12 mouse cellular contexts compared by ENCODE assay signal in genomic region chr16:23953959-23954260, GRCm38 (mm10). TPM values are rescaled to one million over a fixed set of nuclear protein-coding genes. Genes with fewer than 3 reads are reported as not detected.
"Had no signal": no experiment of that assay in that cellular context is flagged by ENCODE, and none has a peak within 500 bp of the region (broad histone marks: within the 10 kb centered on the region; RNA-seq: fewer than 3 reads in every experiment).

No protein-coding gene starts in this region.

- H3K27ac ChIP-seq: limb, embryonic 12.5 days; liver, embryonic 13.5 days; midbrain, embryonic 12.5 days; stomach, postnatal 0 days had no signal

- H3K36me3 ChIP-seq: limb, embryonic 12.5 days; liver, embryonic 13.5 days; midbrain, embryonic 12.5 days had no signal

- H3K9ac ChIP-seq: limb, embryonic 12.5 days; liver, embryonic 13.5 days; liver, postnatal 0 days; midbrain, embryonic 12.5 days had no signal

- H3K4me3 ChIP-seq: layer of hippocampus, adult 2 months; limb, embryonic 12.5 days; liver, embryonic 13.5 days; midbrain, embryonic 12.5 days had no signal

- DNase-seq: liver, embryonic 13.5 days had no signal

- H3K4me2 ChIP-seq: limb, embryonic 12.5 days; liver, embryonic 13.5 days; midbrain, embryonic 12.5 days had no signal

- H3K4me1 ChIP-seq: limb, embryonic 12.5 days; liver, embryonic 13.5 days; midbrain, embryonic 12.5 days had no signal

- H3K9me3 ChIP-seq: limb, embryonic 12.5 days; liver, embryonic 13.5 days; midbrain, embryonic 12.5 days had no signal

- ATAC-seq: liver, postnatal 0 days had no signal

- H3K27me3 ChIP-seq: limb, embryonic 12.5 days; liver, embryonic 13.5 days; midbrain, embryonic 12.5 days had no signal

RNA-seq across cellular contexts. Expression of gene Rtp2, which starts 21.7 kb away (rescaled TPM):
- total RNA-seq: left cerebral cortex, postnatal 36 days; megakaryocyte, adult 5-6 weeks; neutrophil, adult 5-6 weeks had no signal
- polyA plus RNA-seq: kidney, embryonic 14.5 days; limb, embryonic 12.5 days; liver, embryonic 13.5 days; liver, postnatal 0 days; lung, embryonic 16.5 days; midbrain, embryonic 12.5 days; stomach, postnatal 0 days had no signal

RNA-seq across cellular contexts. Expression of gene Gm37419, which starts 34.4 kb away (rescaled TPM):
- total RNA-seq: layer of hippocampus, adult 2 months; layer of hippocampus, postnatal 10 days; left cerebral cortex, postnatal 36 days; megakaryocyte, adult 5-6 weeks; neutrophil, adult 5-6 weeks had no signal
- polyA plus RNA-seq: kidney, embryonic 14.5 days; limb, embryonic 12.5 days; liver, embryonic 13.5 days; liver, postnatal 0 days; lung, embryonic 16.5 days; midbrain, embryonic 12.5 days; stomach, postnatal 0 days had no signal
